Mouse (Mus musculus) adrenal gland, adult 18-20 months (tissue): Measurements from ENCODE around the gene Zfp759. TPM values are rescaled to one million over a fixed set of nuclear protein-coding genes. Genes with fewer than 3 reads are reported as not detected.
"Not testable (repeated sequence)": the region's sequence is repeated elsewhere in the genome, so short reads cannot be mapped to it uniquely, and the experiment has no call there.

ENCODE experiments used
- DNase-seq, 2 experiments: peaks; one replicate each; pipeline ENCODE4 v3.0.0; 2021 to 2022; ENCODE audit warnings: low spot score in 2 of 2
- long read RNA-seq, 2 experiments: library from polyadenylated mRNA; stranded (forward); transcript quantifications; one replicate each; pipeline ENCODE4 v2.0.0; 2021
- total RNA-seq, 2 experiments: library from RNA; stranded (reverse); gene quantifications; 1 replicate in 1 of 2; 2 replicates in 1 of 2; pipeline ENCODE4 v1.2.3; 2021

Gene Zfp759
- 1 to 10 TPM; 3.4 to 3.5 TPM for total RNA-seq
- long read RNA-seq, experiment 1, partial matches to known transcripts, result 0 of 4 reads
- long read RNA-seq, experiment 1, other reads (novel, unspliced or antisense), result 1 of 4 reads
- long read RNA-seq, experiment 2, partial matches to known transcripts, result 0 of 2 reads
- long read RNA-seq, experiment 2, other reads (novel, unspliced or antisense), result 1 of 2 reads

DNA sequence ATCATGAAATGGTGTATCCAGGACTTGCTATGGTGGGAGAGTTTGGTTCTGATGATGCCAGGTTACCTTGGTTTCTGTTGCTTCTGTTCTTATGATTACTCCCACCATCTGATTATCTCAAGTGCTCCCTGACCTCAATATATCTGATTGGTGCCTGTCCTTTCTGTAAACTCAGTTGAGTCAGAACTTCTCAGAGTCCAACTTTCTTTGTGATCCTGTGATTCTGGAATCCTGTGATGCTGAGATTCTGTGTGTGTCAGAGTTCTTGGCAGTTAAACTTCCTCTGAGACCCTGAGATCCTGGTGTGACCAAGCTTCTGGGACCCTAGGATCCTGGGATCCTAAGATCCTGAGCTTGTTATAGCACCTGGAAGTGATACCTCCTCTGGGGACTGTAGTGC is at the start of gene Zfp759:
Zfp759 (plus strand) TSS at position 301 of the 400 bp plus-strand sequence.
- DNase-seq, result not testable (repeated sequence)

DNA sequence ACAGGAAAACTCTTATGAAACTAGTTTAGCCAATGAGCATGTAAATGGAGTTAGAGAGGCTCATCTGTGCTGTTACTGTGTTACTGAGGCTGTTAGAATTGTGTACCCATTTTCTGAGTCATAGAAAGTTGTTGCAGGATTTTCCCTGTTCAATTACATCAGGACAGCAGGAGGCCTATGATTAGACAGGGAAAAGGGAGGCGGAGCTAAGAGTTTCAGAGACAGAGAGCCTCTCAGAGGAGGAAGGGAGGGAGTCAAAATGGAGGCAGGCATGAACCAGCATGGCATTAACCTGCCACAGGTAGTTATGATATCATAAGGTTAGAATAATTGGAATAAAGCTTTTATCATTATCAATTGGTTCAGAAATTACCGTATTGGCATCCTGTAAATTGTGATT is 48.7 kb upstream of the Zfp759 start:
- no peak for DNase-seq

DNA sequence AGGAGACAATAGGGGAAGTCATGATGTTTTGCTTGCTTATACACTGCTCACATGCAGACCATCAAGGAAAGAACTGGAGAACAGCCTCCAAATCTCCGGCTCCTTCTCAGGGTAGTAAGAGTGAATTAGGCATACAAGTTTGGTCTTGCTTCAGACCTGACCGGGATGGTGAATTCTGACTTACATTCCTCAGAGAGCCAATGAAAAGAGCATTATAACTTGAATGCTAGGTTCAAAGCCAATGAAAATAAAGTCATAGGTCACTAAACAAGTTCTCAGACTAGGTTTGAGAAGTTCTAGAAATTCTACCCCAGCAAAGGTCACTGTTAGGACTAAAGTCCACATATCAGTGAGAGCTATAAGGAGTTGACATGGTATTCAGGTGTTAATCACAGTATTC is 44.2 kb upstream of the Zfp759 start:
- no peak for DNase-seq

DNA sequence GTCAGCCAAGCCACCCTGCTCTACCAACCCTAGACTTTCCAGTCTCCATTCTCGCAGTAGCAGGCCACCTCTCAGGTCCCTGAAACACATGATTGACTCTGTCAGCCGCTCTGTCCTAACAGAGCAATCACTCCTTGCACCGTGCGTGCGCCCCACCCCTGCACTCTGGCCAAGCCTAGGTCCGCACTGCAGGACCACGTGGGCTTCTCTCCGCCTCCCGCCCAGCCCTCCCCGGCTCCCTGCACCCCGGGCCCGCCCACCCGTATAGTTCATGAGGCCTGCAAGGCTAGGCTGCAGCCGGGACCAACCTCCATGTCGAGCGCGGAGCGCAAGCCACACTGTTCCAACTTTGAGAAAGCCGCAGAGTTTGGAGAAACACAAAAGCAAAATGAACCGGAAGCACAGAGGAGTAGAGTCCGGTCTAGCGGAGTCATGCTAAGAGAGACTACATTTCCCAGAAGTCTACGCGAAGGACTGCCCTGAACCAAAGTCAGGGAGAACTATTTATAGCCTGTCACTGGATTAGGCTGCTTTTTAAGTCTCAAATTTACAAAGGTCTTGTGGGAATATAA is 40.2 kb upstream of the Zfp759 start:
- DNase-seq, result peak; percentile 68 to 69

DNA sequence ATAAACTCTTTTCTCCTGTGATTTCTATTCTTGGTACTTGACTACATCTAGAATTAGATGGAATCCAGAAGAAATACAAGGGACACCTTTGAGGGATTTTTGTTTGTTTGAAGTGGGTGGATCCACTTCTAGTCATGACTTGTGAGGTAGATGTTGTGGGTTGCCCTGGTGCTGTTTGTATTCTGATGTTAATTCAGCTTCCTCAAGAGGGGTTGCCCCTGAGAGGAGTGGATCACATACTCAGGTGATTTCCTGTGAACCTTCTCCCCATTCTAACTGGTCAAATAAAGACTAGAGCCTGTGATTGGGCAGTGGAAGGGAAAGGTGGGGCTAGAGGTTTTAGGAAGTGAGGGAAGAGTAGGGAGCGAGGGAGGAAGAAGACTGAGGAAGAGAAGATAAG is 39.5 kb upstream of the Zfp759 start:
- no peak for DNase-seq

DNA sequence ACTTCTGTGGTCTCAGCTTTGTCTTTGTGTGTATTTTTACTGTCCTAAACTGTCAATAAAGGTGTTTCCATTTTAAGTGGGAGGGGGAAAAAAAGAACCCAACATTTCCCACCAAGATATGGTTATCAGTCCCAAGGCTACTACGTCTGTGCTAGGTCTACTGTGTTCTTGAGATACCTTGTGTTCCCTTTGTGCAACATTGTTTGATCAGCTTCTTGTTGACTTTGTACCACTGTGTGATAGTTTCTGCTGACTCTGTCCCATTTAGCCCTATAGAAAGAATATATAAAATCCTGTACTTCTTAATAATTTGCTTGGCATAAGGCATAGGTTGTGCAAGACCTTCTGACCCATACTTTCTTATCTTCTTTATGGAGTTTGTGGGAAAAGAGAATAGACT is 31.3 kb upstream of the Zfp759 start:
- DNase-seq, result no peak

DNA sequence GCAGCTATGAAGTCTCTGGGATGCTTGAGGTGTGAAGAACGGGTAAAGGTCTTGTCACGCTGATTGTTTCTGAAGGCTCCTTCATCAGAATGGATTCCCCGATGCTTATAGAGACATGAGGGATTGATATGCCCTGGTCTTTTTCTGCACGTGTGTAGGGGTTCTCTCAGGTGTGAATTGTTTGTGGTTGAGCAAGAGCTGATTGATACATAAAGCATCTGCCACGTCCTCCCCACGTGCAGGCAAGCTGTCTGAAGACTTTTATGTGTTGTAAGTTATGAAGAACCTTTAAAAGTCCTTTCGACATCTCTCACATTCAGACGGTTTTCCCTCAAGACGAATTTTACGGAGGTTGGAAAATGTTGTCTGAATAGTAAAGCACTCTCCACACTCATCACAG is 23.6 kb upstream of the Zfp759 start, which contains the start of gene Zfp708:
Zfp708 (minus strand) TSS at position 101 of the 400 bp plus-strand sequence.
- DNase-seq, result no peak

DNA sequence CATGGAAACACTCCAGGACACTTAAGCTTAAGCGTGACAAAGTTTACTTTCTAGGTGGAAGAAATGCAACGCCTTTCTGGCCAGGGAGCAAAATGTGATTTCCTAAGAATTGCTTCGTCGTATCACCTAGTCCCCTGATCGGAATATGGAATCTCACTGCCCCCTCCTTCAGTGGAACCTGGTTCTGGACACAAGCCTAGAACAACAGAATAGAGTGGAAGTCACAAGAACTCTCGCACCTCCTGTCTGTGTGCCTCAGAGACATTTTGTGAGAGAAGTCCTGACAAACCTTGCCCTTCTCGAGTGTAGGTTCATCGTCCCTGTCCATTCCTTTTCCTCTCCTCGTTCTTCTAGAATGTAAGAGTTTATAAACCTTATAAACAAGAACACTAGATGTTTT is 13.8 kb upstream of the Zfp759 start:
- DNase-seq, result no peak

DNA sequence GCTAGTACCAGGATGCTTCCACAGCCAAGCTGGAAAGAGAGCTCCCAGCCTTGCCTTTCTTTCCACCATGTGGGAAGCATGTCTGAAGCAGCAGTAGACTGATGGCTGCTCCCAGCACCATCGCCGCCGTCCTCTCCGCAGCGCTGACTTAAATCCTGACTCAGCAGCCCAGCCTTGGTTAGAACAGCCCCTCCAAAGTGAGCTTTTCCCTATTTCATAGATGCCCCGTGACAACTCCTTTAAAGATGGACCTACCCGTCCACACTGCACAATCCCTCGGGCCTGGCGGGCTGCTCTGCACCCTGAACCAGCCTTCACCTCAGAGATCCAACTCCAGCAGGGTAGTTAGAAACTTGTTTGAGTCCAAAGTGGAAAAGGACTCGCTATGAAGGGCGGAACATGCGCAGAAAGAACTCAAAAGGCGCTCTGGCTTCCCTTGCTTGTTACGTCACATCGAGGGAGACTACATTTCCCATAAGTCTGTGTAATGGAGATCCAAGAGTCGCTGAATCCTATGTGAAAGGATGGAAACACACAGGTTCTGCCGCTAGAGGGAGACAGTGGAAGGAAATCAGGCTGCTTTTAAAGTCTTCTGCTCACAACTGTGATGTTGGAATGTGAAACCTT is 13.2 kb upstream of the Zfp759 start, which contains the start of gene Gm28557:
Gm28557 (minus strand) TSS at position 411 of the 627 bp plus-strand sequence.
- peak; percentile 75 to 80 for DNase-seq

DNA sequence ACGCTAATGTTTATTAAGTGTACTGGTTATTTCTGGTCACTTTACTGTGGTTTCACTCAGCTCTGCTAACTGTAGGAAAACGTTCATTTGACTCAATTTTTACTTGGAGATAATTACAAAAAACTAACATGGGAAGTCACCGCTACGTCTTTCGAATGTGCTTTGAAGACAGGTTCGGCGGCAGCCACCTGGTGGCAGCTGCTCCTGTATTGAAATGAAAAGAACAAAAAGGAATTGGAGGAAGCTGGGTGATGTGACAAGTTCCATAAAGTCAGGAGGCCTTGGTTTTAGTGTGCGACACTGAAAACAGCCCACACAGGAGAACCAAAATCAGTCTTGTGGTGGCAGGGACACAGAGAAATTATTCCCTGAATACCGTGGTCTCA is 12.6 kb upstream of the Zfp759 start:
- DNase-seq, result no peak

DNA sequence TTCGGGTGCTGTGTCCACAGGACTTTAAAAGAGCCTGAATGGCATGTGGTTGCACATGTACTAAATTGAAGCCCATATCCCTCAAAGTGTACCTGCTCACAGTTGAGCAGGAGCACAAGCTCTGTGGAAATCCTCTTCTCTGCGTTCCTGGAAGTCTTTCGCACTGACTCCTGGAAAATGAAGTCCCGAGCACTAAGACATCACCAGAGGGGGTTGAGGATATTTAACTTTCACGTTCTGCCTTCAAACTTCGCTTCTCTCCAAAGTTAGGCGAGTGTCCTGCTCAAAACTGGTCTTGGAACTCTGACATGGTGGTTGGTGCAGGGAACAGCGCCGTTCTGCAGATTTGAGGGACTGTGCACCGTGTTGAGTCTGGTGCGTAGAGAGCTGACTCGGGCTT is 9.4 kb upstream of the Zfp759 start:
- DNase-seq, result peak in 1 of 2 experiments; percentile 8

DNA sequence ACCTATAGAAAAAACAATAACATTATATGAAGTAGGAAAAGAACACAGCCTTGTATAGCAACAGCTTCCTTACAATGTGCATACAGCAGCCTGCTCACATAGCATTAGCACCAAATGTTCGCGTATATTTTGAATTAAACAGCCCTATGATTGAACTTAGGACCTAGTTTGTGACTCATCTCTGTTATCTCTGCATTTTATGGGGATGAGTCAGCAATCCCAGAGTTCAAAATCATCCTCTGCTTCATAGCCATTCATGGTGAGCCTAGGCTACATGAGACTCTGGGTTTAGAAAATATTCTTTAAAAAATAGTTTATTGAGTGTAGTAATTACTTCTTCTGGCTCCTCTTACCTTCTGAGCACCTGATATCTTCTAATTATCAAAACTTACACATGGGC is 8.2 kb upstream of the Zfp759 start:
- no peak for DNase-seq

DNA sequence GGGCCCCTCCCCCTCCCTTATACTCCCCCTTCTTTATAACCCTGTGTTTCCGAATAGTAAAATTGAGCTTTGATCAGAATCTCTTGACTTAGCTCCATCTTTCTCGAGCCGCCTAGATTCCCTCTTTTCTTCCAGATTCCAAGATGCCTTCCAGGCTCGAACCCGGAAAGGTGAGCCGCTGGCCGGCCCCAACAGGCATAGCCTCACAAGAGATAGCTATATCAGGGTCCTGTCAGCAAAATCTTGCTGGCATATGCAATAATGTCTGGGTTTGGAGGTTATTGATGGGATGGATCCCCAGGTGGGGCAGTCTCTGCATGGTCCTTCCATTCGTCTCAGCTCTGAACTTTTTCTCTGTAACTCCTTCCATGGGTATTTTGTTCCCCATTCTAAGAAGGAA is 5.3 kb upstream of the Zfp759 start, which contains the start of gene Rslcan18:
Rslcan18 (minus strand) TSS at position 101 of the 400 bp plus-strand sequence.
- DNase-seq, result not testable (repeated sequence)

DNA sequence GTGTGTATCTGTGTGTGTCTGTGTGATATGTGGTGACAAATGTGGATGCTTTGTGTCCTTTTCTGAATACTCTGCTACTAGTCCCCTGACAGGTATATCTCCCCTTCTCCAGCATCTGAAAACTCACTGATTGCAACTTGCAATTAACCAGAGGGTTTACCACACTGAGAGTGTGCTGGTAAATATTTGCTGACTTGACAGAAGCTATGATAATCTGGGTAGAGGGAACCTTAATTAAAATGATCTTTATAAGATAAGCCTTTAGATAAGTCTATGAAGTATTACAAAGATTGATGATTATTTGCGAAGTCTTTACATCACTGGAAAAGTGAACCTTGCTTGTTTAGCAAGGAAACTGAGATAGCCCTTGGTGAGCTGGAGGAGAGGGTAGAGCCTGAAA is 3.0 kb downstream of the Zfp759 start:
- no peak for DNase-seq

DNA sequence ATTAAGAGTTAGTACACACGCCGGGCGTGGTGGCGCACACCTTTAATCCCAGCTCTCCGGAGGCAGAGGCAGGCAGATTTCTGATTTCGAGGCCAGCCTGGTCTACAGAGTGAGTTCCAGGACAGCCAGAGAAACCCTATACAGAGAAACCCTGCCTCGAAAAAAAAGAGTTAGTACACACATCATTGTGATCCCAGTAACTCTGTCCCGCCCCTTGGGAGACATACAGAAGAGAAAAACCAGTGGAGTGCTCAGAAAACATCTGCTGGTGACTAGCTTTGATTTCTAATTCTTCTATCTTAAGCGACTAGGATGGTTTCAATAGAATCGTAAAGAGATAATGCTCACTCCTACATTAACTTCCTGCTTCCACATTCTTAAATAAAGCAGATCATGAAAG is 6.0 kb downstream of the Zfp759 start:
- not testable (repeated sequence) for DNase-seq

DNA sequence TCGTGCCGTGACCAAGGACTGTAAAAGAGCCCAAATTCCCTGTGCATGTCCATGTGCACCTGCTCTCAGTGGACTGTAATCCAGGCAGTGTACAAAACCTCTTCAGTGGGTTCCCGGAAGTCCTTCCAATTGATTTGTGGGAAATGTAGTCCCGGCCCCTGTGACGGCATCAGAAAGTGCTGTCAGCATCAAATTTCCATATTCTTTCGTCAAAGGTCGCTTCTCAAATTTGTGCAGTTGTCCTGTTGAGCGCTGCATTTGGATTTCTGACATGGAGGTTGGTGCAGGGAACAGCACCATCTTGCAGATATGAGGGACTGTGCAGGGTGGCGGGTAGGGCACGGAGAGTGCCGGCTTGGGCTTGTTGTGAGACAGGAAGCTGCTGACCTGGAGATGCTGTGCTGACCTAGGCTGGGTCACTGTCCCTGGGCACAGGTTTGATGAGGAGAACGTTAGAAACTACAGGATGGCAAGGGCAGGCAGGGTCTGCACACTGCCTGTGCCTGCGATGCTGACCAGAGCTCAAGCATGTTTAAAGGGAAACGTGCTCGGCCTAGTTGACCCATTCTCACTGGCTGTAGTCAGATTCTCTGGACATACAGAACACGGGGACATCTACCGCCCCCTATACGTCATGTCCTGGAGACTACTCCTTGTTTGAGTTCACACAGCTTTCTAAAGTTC is 6.7 kb downstream of the Zfp759 start:
- peak; percentile 72 to 73 for DNase-seq

DNA sequence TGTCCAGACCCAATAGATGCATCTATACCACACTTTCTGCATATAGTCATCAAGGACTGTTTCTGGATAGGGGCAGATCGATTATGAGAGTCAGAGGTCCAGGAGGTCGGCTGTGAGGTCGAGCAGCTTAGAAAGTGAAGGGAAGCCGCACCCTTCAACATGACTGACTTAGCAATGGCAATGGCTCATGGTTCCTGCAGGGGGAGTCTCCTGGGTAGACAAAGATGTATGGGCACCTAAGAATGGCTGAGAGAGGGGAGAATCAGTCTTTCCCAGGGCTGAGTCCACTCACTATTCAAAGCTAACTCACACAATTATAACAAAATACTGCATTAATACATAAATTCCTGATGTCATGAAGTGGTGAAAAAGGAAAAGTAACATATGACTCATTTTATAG is 44.7 kb downstream of the Zfp759 start:
- DNase-seq, result not testable (repeated sequence)

DNA sequence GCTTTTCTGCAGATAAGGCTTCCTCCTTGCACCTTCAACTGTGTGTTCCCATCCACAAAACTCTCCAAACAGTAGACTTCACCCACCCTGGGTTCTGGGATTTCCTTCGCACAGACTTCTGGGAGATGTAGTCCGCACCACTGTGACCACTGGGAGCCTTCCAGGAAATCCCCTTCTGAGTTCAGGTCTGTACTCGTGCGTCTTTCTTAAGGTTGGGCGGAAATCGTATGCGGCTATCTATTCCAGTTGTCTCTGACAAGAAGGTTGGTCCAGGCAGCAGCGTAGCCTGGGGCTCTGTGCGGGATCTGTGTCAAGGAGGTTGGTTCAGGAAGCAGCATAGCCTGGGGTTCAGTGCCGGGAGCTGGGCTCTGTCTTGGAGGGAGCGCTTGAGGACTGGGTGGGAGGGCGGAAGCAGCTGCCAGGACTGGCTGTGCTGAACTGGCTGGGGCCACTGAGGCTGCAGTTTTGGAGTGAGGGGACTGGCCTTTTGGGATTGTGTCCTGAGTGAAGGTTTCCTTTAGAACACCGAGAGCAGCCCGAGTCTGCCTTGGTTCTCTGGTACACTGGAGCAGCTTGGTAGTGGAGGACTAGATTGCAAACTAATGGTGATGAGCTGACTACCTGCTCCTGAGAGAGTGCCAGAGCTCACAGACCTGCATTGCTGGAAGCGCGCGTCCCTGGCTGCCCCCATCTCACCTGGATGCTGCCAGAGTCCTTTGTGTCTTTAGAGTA is 51.7 kb downstream of the Zfp759 start, which contains the start of gene Rsl1:
Rsl1 (plus strand) TSS at position 192 of the 732 bp plus-strand sequence.
- peak; percentile 66 to 67 for DNase-seq

DNA sequence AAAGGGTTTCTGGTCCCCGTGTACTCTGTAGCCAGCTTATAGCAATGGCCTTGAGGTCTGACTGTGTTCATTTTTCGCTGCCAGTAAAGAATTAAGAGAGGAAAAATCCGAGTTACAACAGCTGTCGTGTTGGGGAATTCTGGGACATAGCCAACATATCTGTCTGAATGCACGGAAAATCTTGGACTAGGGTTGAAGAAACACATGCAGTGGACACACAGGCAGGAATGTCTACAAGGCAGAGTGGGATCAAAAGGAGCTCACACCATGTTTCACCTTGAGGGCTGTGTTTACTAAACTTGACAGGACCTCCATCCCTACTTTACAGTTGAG is 52.2 kb downstream of the Zfp759 start:
- no peak for DNase-seq
